Mouse (Mus musculus) neural tube, embryonic 12.5 days (tissue): ENCODE measurements around the gene Tst. TPM values are rescaled to one million over a fixed set of nuclear protein-coding genes. Genes with fewer than 3 reads are reported as not detected.

Experiments
- ATAC-seq: fragments of 200-750 bp; cut with Nextera tagmentation; 2 replicates; pipeline ENCODE4 v1.8.0; 2017; ENCODE audit warnings: low read depth, mild to moderate bottlenecking, moderate TSS enrichment, moderate library complexity; ENCODE audit not compliant: low FRiP score
- H3K27ac ChIP-seq: fragments of 300-500 bp; sonication (generic); 2 replicates; pipeline ENCODE4 v1.5.1; 2016
- H3K27me3 ChIP-seq: fragments of 300-500 bp; sonication (generic); replicated peaks from 2 replicates; pipeline ENCODE4 v1.6.1; 2016; ENCODE audit warnings: mild to moderate bottlenecking
- H3K36me3 ChIP-seq: fragments of 300-500 bp; sonication (generic); 2 replicates; pipeline ENCODE4 v1.6.1; 2016; ENCODE audit warnings: mild to moderate bottlenecking
- H3K4me1 ChIP-seq: fragments of 300-500 bp; sonication (generic); 2 replicates; pipeline ENCODE4 v1.6.1; 2016
- H3K4me2 ChIP-seq: fragments of 300-500 bp; sonication (generic); replicated peaks from 2 replicates; pipeline ENCODE4 v1.6.1; 2016; ENCODE audit warnings: mild to moderate bottlenecking
- H3K4me3 ChIP-seq: fragments of 300-500 bp; sonication (generic); 2 replicates; pipeline ENCODE4 v1.5.1; 2016
- H3K9ac ChIP-seq: fragments of 300-500 bp; sonication (generic); 2 replicates; pipeline ENCODE4 v1.6.1; 2016; ENCODE audit warnings: mild to moderate bottlenecking
- H3K9me3 ChIP-seq: fragments of 300-500 bp; sonication (generic); 2 replicates; pipeline ENCODE4 v1.6.1; 2016; ENCODE audit warnings: mild to moderate bottlenecking
- WGBS: fragments of 180-500 bp; shearing (Covaris S2); methylation state at CpG from one replicate; pipeline ENCODE4 v1.1.7; 2016; 5-methylcytosine and 5-hydroxymethylcytosine counted together
- polyA plus RNA-seq: library from polyadenylated mRNA; unstranded; fragments of >200 nt; fragmentation: Nextera tagmentation; extraction: Ambion mirVana; gene quantifications from 2 replicates; pipeline ENCODE4 v1.2.1, GENCODE M21; 2016

Tst gene
- polyA plus RNA-seq, 1 experiment from 2014 or later, result 9.2 TPM

GRCm38 (mm10) chr15:78380741-78381140, 25.0 kb downstream of the Tst start:
- WGBS, result 82% methylated on average over 4 of the region's 4 CpGs
- Histone ChIP-seq H3K4me3 (no peak overlapping the region), H3K9ac (no peak overlapping the region), H3K27me3 (no peaks in the 10 kb centered on the region), H3K27ac (no peak overlapping the region), H3K4me2 (no peak overlapping the region), H3K4me1 (no peaks in the 10 kb centered on the region), H3K9me3 (no peaks in the 10 kb centered on the region), H3K36me3 (no peaks in the 10 kb centered on the region)
- ATAC-seq, result no peak

DNA sequence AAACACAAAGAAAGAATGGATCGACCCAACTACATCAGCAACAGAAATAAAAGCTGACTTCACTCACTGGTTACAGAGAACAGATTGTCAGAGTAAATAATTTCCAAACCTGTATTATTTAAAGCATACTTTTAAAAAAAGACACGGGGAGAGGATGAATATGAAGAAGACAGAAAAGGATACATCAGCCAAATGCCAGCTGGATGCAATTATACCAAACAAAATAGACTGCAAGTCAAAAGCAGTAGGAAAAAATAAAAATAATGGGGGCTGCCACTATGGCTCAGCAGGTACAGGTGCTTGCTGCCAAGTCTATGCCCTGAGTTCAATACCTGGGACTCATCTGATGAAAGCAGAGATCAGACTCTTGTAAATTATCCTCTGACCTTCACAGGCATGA, 25.5 kb downstream of the Tst start:
- no peaks in the 10 kb centered on the region for H3K36me3 ChIP-seq
- WGBS, result 88% methylated on average over 2 of the region's 2 CpGs
- no peaks in the 10 kb centered on the region for H3K9me3 ChIP-seq
- no peaks in the 10 kb centered on the region for H3K27me3 ChIP-seq
- no peak overlapping the region for H3K4me3 ChIP-seq
- no peak overlapping the region for H3K27ac ChIP-seq
- no peak for ATAC-seq
- H3K4me2 ChIP-seq, result no peak overlapping the region
- no peak overlapping the region for H3K9ac ChIP-seq
- H3K4me1 ChIP-seq, result no peaks in the 10 kb centered on the region

DNA sequence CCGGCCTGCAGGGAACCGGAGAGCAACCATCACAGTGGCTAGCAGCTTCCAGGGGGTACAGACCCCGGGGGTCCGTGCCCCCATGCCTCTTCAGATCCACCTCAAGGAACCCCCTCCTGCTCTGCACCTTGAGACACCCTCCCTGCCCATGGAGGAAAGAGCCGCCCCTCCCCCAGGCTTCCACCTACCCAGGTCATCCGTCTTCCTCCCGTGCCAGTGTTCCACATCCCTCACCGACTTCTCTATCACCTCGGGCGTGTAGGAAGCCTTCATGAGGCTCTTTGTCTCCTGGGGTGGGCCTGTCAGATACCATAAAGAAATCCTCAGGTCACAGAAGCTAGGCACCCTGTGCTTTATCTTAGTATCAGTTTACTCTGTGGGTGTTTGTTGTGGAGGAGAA, 27.2 kb downstream of the Tst start:
- H3K9me3 ChIP-seq, result no peaks in the 10 kb centered on the region
- no peak overlapping the region for H3K4me2 ChIP-seq
- no peaks in the 10 kb centered on the region for H3K27me3 ChIP-seq
- H3K36me3 ChIP-seq, result no peaks in the 10 kb centered on the region
- H3K4me1 ChIP-seq, result no peaks in the 10 kb centered on the region
- ATAC-seq, result no peak
- no peak overlapping the region for H3K27ac ChIP-seq
- no peak overlapping the region for H3K4me3 ChIP-seq
- no peak overlapping the region for H3K9ac ChIP-seq
- WGBS, result 83% methylated on average over 10 of the region's 10 CpGs

DNA sequence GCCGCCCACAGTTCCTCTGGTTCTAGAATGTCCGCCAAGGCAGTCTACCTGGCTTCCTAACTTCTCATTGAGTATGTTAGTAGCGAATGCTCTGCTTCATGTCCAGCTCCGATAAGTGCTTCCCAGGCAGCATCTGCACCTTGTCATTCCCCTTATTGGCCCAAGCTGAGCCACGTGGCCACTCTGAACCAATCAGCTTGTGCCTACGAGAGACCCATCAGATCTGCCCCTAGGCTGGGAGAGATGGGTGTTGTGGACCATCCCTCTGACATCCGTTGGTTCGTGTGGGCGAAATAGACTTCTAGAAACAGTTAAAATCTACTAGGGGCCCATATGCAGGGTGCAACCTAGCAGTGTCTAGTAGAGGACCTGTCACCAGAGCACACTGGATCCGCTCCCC, 27.8 kb downstream of the Tst start:
- no peak overlapping the region for H3K4me3 ChIP-seq
- no peaks in the 10 kb centered on the region for H3K27me3 ChIP-seq
- no peak for ATAC-seq
- H3K9ac ChIP-seq, result no peak overlapping the region
- 88% methylated on average over 10 of the region's 10 CpGs for WGBS
- no peaks in the 10 kb centered on the region for H3K4me1 ChIP-seq
- no peak overlapping the region for H3K4me2 ChIP-seq
- no peak overlapping the region for H3K27ac ChIP-seq
- H3K9me3 ChIP-seq, result no peaks in the 10 kb centered on the region
- no peaks in the 10 kb centered on the region for H3K36me3 ChIP-seq

DNA sequence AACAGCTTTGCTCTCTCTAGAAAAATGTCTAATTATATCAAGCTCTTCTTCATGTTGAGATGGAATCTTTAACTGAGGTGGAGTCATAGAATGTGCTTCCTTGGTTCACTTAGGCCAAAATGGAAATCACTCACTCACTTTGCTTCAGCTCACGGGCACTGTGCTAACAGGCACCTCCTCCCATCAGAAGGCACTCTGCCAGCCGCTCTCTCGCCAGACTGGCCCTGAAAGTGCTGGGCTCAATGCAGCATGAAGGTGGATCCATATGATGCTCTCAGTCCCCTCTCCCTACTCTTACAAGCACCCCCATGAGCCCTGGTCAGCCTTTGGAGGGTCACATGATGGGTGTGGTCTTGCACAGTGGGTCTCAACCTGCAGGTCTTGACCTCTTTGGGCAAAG, 31.5 kb downstream of the Tst start:
- no peak overlapping the region for H3K9ac ChIP-seq
- 0 out of 2 replicates have a peak, but pooled peaks cover 5% of the 10 kb centered on the region for H3K27me3 ChIP-seq
- no peak overlapping the region for H3K4me3 ChIP-seq
- no peaks in the 10 kb centered on the region for H3K9me3 ChIP-seq
- H3K4me2 ChIP-seq, result no peak overlapping the region
- no peaks in the 10 kb centered on the region for H3K36me3 ChIP-seq
- H3K27ac ChIP-seq, result no peak overlapping the region
- ATAC-seq, result no peak
- WGBS, result 84% methylated on average over 3 of the region's 3 CpGs
- H3K4me1 ChIP-seq, result no peaks in the 10 kb centered on the region

GRCm38 (mm10) chr15:78372796-78373195, 32.9 kb downstream of the Tst start:
- Histone ChIP-seq H3K27me3 (peaks cover 12% of the 10 kb centered on the region; the same call in 1 of the 2 replicates), H3K27ac (no peak overlapping the region), H3K9me3 (no peaks in the 10 kb centered on the region), H3K36me3 (no peaks in the 10 kb centered on the region), H3K4me3 (no peak overlapping the region), H3K4me2 (no peak overlapping the region), H3K4me1 (no peaks in the 10 kb centered on the region), H3K9ac (no peak overlapping the region)
- 81% methylated on average over 3 of the region's 3 CpGs for WGBS
- ATAC-seq, result no peak

- H3K9me3 ChIP-seq, result no peaks in the 10 kb centered on the region
- H3K4me2 ChIP-seq, result no peak overlapping the region
- no peak for ATAC-seq
- no peaks in the 10 kb centered on the region for H3K4me1 ChIP-seq
- WGBS, result 63% methylated on average over 1 of the region's 1 CpGs
- H3K9ac ChIP-seq, result no peak overlapping the region
- H3K27me3 ChIP-seq, result peaks cover 18% of the 10 kb centered on the region; the same call in 1 of the 2 replicates
- H3K36me3 ChIP-seq, result no peaks in the 10 kb centered on the region
- H3K27ac ChIP-seq, result no peak overlapping the region
- H3K4me3 ChIP-seq, result no peak overlapping the region
Observed at GRCm38 (mm10) chr15:78369641-78370040, 36.1 kb downstream of the Tst start.

DNA sequence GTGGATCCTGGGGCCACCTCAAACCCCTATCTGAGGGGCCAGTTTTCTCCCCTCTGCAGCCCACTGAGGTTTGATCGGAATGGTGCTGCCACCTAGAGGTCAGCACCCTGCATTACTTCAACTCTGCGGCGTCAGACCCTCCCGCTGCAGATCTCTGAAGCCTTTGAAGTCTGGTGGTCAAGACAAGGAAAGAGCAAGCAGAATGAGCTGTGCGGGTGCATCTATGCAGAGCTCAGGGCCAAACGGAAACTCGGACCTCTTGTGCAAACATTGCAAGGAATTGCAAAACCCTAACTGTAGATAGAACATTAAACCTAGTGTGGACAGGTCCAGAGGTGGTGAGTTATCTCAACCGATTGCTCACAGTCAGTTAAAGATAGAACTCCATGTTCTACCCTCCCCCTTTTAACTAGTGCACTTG, 36.8 kb downstream of the Tst start:
- 17% methylated on average over 8 of the region's 8 CpGs for WGBS
- Histone ChIP-seq H3K9me3 (no peaks in the 10 kb centered on the region), H3K36me3 (no peaks in the 10 kb centered on the region), H3K4me3 (no peak overlapping the region), H3K4me1 (no peaks in the 10 kb centered on the region), H3K27me3 (peaks cover 18% of the 10 kb centered on the region; the same call in 1 of the 2 replicates), H3K9ac (no peak overlapping the region), H3K27ac (no peak overlapping the region), H3K4me2 (no peak overlapping the region)
- ATAC-seq, result no peak

DNA sequence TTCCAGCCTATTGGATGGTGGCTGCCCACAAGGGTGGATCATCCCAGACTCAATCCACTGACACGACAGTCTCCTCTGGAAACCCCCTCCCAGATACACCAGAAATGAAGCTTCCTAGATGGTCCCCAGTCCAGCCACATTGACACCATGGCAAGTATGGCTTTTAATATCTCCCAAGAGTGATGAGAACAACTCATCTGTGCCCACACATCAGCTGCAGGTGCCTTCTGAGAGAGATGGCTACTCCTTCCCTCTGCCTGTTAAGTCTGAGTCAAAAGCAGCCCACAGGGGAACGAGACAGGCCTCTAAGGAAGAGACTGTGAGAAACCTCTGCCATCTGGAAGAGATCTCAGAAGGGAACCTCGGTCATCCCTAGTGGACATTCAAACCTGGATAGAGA, 37.9 kb downstream of the Tst start:
- H3K4me1 ChIP-seq, result no peaks in the 10 kb centered on the region
- H3K4me3 ChIP-seq, result no peak overlapping the region
- H3K9ac ChIP-seq, result no peak overlapping the region
- peaks cover 18% of the 10 kb centered on the region; the same call in 1 of the 2 replicates for H3K27me3 ChIP-seq
- no peak for ATAC-seq
- H3K27ac ChIP-seq, result no peak overlapping the region
- no peak overlapping the region for H3K4me2 ChIP-seq
- no peaks in the 10 kb centered on the region for H3K36me3 ChIP-seq
- no peaks in the 10 kb centered on the region for H3K9me3 ChIP-seq
- WGBS, result 75% methylated on average over 3 of the region's 3 CpGs

DNA sequence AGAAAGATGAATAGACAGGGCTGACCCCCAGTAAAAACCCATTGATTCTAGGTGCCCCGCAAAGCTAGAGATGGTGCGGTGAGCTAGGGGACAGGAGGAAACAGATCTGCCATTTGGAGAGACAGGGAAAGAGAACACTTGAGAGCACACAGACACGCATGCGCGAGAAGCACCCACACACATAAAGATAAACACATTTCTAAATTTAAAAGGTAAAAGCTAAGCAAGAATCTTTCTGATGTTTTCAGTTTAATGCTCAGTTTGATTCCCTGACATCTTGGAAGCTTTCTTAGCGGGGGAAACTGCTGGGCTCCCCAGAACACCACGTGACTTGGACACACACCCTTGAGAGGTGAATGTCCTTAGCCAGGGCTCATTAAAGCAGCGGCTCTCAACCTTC, 38.8 kb downstream of the Tst start:
- ATAC-seq, result no peak
- Histone ChIP-seq H3K4me3 (no peak overlapping the region), H3K9ac (no peak overlapping the region), H3K27ac (no peak overlapping the region), H3K27me3 (peaks cover 18% of the 10 kb centered on the region; the same call in 1 of the 2 replicates), H3K4me1 (no peaks in the 10 kb centered on the region), H3K4me2 (no peak overlapping the region), H3K9me3 (no peaks in the 10 kb centered on the region), H3K36me3 (no peaks in the 10 kb centered on the region)
- 76% methylated on average over 8 of the region's 8 CpGs for WGBS

GRCm38 (mm10) chr15:78365916-78366315, 39.8 kb downstream of the Tst start:
- WGBS, result 53% methylated on average over 2 of the region's 2 CpGs
- no peak overlapping the region for H3K4me2 ChIP-seq
- peaks cover 18% of the 10 kb centered on the region; the same call in 1 of the 2 replicates for H3K27me3 ChIP-seq
- no peak overlapping the region for H3K27ac ChIP-seq
- H3K36me3 ChIP-seq, result no peaks in the 10 kb centered on the region
- no peak overlapping the region for H3K9ac ChIP-seq
- no peaks in the 10 kb centered on the region for H3K4me1 ChIP-seq
- H3K9me3 ChIP-seq, result no peaks in the 10 kb centered on the region
- no peak for ATAC-seq
- H3K4me3 ChIP-seq, result no peak overlapping the region

DNA sequence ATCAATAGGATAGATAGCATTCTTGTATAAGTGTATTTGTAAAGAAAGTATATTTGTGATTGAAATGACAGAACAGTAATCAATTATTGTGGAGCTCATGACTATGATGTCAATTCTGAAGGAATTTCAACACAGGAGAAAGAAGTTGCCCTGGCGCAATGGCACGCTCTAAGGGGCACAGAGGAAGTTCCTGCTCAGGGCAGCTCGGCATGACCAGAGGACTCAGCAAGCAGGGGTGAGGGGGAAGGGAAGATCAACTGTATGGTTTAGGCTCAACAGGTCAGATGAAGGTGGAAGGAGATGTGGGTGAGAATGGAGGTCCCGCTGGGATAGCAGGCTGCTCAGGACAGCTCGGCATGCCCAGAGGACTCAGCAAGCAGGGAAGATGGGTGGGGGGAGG, 50.2 kb downstream of the Tst start:
- 93% methylated on average over 5 of the region's 5 CpGs for WGBS
- Histone ChIP-seq H3K27ac (no peak overlapping the region), H3K4me1 (no peaks in the 10 kb centered on the region), H3K27me3 (no peaks in the 10 kb centered on the region), H3K9ac (no peak overlapping the region), H3K4me3 (no peak overlapping the region), H3K36me3 (no peaks in the 10 kb centered on the region), H3K9me3 (no peaks in the 10 kb centered on the region), H3K4me2 (no peak overlapping the region)
- no peak for ATAC-seq

GRCm38 (mm10) chr15:78354958-78355357, 50.7 kb downstream of the Tst start:
- Histone ChIP-seq H3K4me1 (no peaks in the 10 kb centered on the region), H3K4me2 (no peak overlapping the region), H3K36me3 (no peaks in the 10 kb centered on the region), H3K27me3 (no peaks in the 10 kb centered on the region), H3K9ac (no peak overlapping the region), H3K27ac (no peak overlapping the region), H3K9me3 (no peaks in the 10 kb centered on the region), H3K4me3 (no peak overlapping the region)
- ATAC-seq, result no peak
- 4% methylated on average over 1 of the region's 1 CpGs for WGBS
